Mouse (Mus musculus): ENCODE measurements at regions not wholly inside any gene's neighbourhood (a gene's known extent, or its start where the extent isn't known, plus 50 kb on each side); places are given as distances from the start of the nearest gene placed in this dataset.

DNA sequence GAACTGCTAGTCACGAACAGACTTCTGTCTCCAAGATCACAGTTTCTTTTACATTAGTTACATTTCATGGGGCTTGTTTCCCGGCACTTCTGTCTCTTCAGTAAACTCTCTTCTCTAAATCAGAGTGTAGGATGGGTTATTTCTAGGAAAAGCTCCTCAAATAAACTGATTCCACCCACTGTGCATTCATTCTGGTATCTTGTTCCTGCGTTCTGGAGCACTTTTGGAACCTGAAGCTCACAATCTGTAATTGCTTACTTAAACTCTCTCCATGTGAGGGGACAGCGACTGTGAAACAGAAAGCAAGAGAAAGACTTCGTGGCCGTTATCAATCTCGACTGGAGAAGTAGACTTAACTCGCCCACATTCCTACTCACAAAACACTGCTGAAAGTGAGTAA, 83.1 kb upstream of the Acvr2a start:
- Histone ChIP-seq H3K4me1 (replicated peaks; ENCODE audit: control insufficient read depth, insufficient read depth, low read length) (no peaks in the 10 kb centered on the region), H3K36me3 (ENCODE audit: control insufficient read depth, insufficient read depth, low read length) (no peaks in the 10 kb centered on the region), H3K4me2 (no peak overlapping the region), H3K27ac (ENCODE audit: low read depth, low read length) (no peak overlapping the region), H3K27me3 (replicated peaks; ENCODE audit: control insufficient read depth, insufficient read depth, low read length) (no peaks in the 10 kb centered on the region), H3K9me3 (ENCODE audit: control insufficient read depth, low read length) (no peaks in the 10 kb centered on the region), H3K9ac (ENCODE audit: low read depth, low read length) (no peak overlapping the region), H3K4me3 (ENCODE audit: low read depth, low read length) (no peak overlapping the region)
- DNase-seq (ENCODE audit: low spot score) (no peak), ATAC-seq (replicated peaks; ENCODE audit: low FRiP score) (no peak)
- WGBS: 58% methylated on average over 8 of the region's 8 CpGs

GRCm38 (mm10) chr2:48733936-48734335, 80.0 kb upstream of the Acvr2a start:
- Histone ChIP-seq H3K4me3 (ENCODE audit: low read depth, low read length) (no peak overlapping the region), H3K4me2 (no peak overlapping the region), H3K36me3 (ENCODE audit: control insufficient read depth, insufficient read depth, low read length) (no peaks in the 10 kb centered on the region), H3K27ac (ENCODE audit: low read depth, low read length) (no peak overlapping the region), H3K4me1 (replicated peaks; ENCODE audit: control insufficient read depth, insufficient read depth, low read length) (no peaks in the 10 kb centered on the region), H3K9me3 (ENCODE audit: control insufficient read depth, low read length) (no peaks in the 10 kb centered on the region), H3K27me3 (replicated peaks; ENCODE audit: control insufficient read depth, insufficient read depth, low read length) (no peaks in the 10 kb centered on the region), H3K9ac (ENCODE audit: low read depth, low read length) (no peak overlapping the region)
- ATAC-seq (replicated peaks; ENCODE audit: low FRiP score) (no peak), DNase-seq (ENCODE audit: low spot score) (no peak)
- 77% methylated on average over 1 of the region's 1 CpGs for WGBS

DNA sequence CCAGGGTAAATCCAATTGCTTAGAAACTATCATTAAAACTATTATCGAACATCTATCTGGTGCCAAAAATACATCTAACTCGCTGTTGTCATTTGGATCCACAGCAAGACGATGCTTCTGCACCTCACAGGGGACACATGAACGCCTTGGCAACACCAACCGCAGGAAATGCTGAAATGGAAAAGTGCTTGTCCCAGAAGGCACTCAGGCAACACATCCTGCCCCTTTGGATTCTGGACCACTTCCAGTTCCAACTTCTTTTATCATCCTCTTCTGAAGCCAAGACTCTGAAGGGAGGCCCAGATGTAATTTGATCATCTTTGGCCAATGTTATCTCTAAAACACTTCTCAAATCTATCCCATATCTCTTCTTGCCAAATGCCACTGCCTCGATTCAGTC, 79.4 kb upstream of the Acvr2a start:
- 72% methylated on average over 6 of the region's 6 CpGs for WGBS

GRCm38 (mm10) chr2:48736312-48736711, 77.6 kb upstream of the Acvr2a start:
- no peak overlapping the region for H3K4me2 ChIP-seq
- 62% methylated on average over 2 of the region's 2 CpGs for WGBS

More for the DNA sequence above, 79.4 kb upstream of the Acvr2a start:
- no peaks in the 10 kb centered on the region for H3K27me3 ChIP-seq (replicated peaks; ENCODE audit: control insufficient read depth, insufficient read depth, low read length)
- no peaks in the 10 kb centered on the region for H3K36me3 ChIP-seq (ENCODE audit: control insufficient read depth, insufficient read depth, low read length)
- H3K27ac ChIP-seq (ENCODE audit: low read depth, low read length): no peak overlapping the region
- no peak for DNase-seq (ENCODE audit: low spot score)
- no peak for ATAC-seq (replicated peaks; ENCODE audit: low FRiP score)
- H3K4me1 ChIP-seq (replicated peaks; ENCODE audit: control insufficient read depth, insufficient read depth, low read length): no peaks in the 10 kb centered on the region
- H3K9me3 ChIP-seq (ENCODE audit: control insufficient read depth, low read length): no peaks in the 10 kb centered on the region
- H3K4me3 ChIP-seq (ENCODE audit: low read depth, low read length): no peak overlapping the region
- H3K9ac ChIP-seq (ENCODE audit: low read depth, low read length): no peak overlapping the region
- H3K4me2 ChIP-seq: no peak overlapping the region

More at GRCm38 (mm10) chr2:48736312-48736711, 77.6 kb upstream of the Acvr2a start:
- Histone ChIP-seq H3K9ac (ENCODE audit: low read depth, low read length) (no peak overlapping the region), H3K27me3 (replicated peaks; ENCODE audit: control insufficient read depth, insufficient read depth, low read length) (no peaks in the 10 kb centered on the region), H3K4me1 (replicated peaks; ENCODE audit: control insufficient read depth, insufficient read depth, low read length) (no peaks in the 10 kb centered on the region), H3K27ac (ENCODE audit: low read depth, low read length) (no peak overlapping the region), H3K36me3 (ENCODE audit: control insufficient read depth, insufficient read depth, low read length) (no peaks in the 10 kb centered on the region), H3K4me3 (ENCODE audit: low read depth, low read length) (no peak overlapping the region), H3K9me3 (ENCODE audit: control insufficient read depth, low read length) (no peaks in the 10 kb centered on the region)
- DNase-seq (ENCODE audit: low spot score): no peak
- ATAC-seq (replicated peaks; ENCODE audit: low FRiP score): no peak
